Mouse (Mus musculus) heart, postnatal 0 days (tissue): Measurements from ENCODE around the gene Rmnd5a. TPM values are rescaled to one million over a fixed set of nuclear protein-coding genes. Genes with fewer than 3 reads are reported as not detected.

Experiments
- ATAC-seq: fragments of 200-750 bp; cut with Nextera tagmentation; 2 replicates; pipeline ENCODE4 v1.8.0; 2017; ENCODE audit warnings: low read depth, moderate number of reproducible peaks, moderate library complexity; ENCODE audit not compliant: insufficient read depth
- DNase-seq: peaks from one replicate; pipeline ENCODE4 v3.0.0-alpha.2; 2016; ENCODE audit warnings: low spot score
- H3K27ac ChIP-seq: fragments of 300-500 bp; sonication (generic); 2 replicates; pipeline ENCODE4 v1.5.1; 2014; ENCODE audit warnings: low read depth, mild to moderate bottlenecking
- H3K27me3 ChIP-seq: fragments of 300-500 bp; sonication (generic); 2 replicates; pipeline ENCODE4 v1.6.1; 2014; ENCODE audit warnings: low read length, mixed read lengths; ENCODE audit not compliant: control insufficient read depth, insufficient read depth
- H3K36me3 ChIP-seq: fragments of 300-500 bp; sonication (generic); replicated peaks from 2 replicates; pipeline ENCODE4 v1.6.1; 2014; ENCODE audit warnings: low read length, mixed read lengths; ENCODE audit not compliant: control insufficient read depth, insufficient read depth
- H3K4me1 ChIP-seq: fragments of 300-500 bp; sonication (generic); 2 replicates; pipeline ENCODE4 v1.6.1; 2014; ENCODE audit warnings: antibody characterized with exemption; ENCODE audit not compliant: control insufficient read depth, insufficient read depth
- H3K4me2 ChIP-seq: fragments of 300-500 bp; sonication (generic); 2 replicates; pipeline ENCODE4 v1.6.1; 2014; ENCODE audit warnings: low read depth, mild to moderate bottlenecking, low read length, moderate library complexity
- H3K4me3 ChIP-seq: fragments of 300-500 bp; sonication (generic); 2 replicates; pipeline ENCODE4 v1.5.1; 2014; ENCODE audit warnings: low read depth, low read length
- H3K9ac ChIP-seq: fragments of 300-500 bp; sonication (generic); replicated peaks from 2 replicates; pipeline ENCODE4 v1.6.1; 2014; ENCODE audit warnings: low read depth, low read length, mixed read lengths
- H3K9me3 ChIP-seq: fragments of 300-500 bp; sonication (generic); replicated peaks from 2 replicates; pipeline ENCODE4 v1.6.1; 2016; ENCODE audit warnings: low read length; ENCODE audit not compliant: control insufficient read depth
- CTCF ChIP-seq: IDR thresholded peaks from 2 replicates; pipeline ENCODE4 v1.5.1; 2016; ENCODE audit warnings: antibody characterized with exemption, control low read depth, low read depth
- EP300 ChIP-seq: IDR thresholded peaks from 2 replicates; pipeline ENCODE4 v1.6.1; 2016; ENCODE audit warnings: antibody characterized with exemption, low read depth
- WGBS: fragments of 180-500 bp; shearing (Covaris S2); extraction: QIAGEN DNeasy Blood & Tissue Kit; methylation state at CpG from one replicate; pipeline ENCODE4 v1.1.7; 2014; 5-methylcytosine and 5-hydroxymethylcytosine counted together
- polyA plus RNA-seq: library from polyadenylated mRNA; unstranded; fragments of >200 nt; fragmentation: Nextera tagmentation; extraction: Ambion mirVana; gene quantifications from 2 replicates; pipeline ENCODE4 v1.2.1, GENCODE M21; 2015
- total RNA-seq: library from RNA; depleted of rRNA; stranded (reverse); fragments of >200 nt; gene quantifications from 2 replicates; pipeline ENCODE4 v1.2.3, GENCODE M21; 2014; ENCODE audit warnings: low replicate concordance

Gene Rmnd5a
- total and polyA plus RNA-seq, 2 experiments from 2014 or later, result 6.9 to 35.2 TPM

- Histone ChIP-seq H3K9ac (no peak overlapping the region), H3K4me3 (no peak overlapping the region; the same call in 1 of the 2 replicates), H3K27ac (no peak overlapping the region), H3K27me3 (no peaks in the 10 kb centered on the region), H3K4me2 (no peak overlapping the region; the same call in 1 of the 2 replicates), H3K36me3 (no peaks in the 10 kb centered on the region), H3K9me3 (no peaks in the 10 kb centered on the region), H3K4me1 (no peaks in the 10 kb centered on the region)
- TF ChIP-seq CTCF (no peak), EP300 (no peak)
- DNase-seq (no peak), ATAC-seq (no peak)
- 96% methylated on average over 13 of the region's 13 CpGs for WGBS
Observed at GRCm38 (mm10) chr6:71376711-71377110, 63.7 kb downstream of the Rmnd5a start.

DNA sequence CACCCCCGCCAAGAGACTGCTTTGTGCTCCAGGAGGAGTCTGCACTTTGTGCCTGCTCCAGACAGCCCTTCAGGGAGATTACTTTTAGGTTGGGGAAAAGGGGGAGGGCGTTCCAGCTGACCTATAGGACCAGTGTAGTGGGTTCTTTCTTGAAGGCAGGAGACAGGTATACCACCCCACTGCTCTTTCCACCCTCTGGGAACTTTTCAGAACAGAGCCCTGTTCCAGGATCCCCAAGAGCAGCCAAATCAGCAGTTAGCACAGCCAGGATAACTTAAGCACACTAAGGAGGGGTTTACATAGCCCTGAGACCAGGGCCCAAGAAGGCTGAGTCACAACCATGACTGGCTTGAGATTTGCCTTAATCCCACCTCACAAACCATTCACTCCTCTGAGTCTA, 65.5 kb downstream of the Rmnd5a start:
- Histone ChIP-seq H3K4me1 (no peaks in the 10 kb centered on the region), H3K9me3 (no peaks in the 10 kb centered on the region), H3K27ac (no peak overlapping the region), H3K4me3 (peak overlapping the region; percentile 24; the same call in 1 of the 2 replicates), H3K36me3 (no peaks in the 10 kb centered on the region), H3K4me2 (no peak overlapping the region; the same call in 1 of the 2 replicates), H3K9ac (no peak overlapping the region), H3K27me3 (no peaks in the 10 kb centered on the region)
- 79% methylated on average over 2 of the region's 2 CpGs for WGBS
- ATAC-seq (no peak), DNase-seq (no peak)
- no peak for TF ChIP-seq CTCF
- TF ChIP-seq EP300, result no peak

- peak overlapping the region; percentile 24; the same call in 1 of the 2 replicates for H3K4me3 ChIP-seq
- ATAC-seq, result no peak
- no peak overlapping the region for H3K27ac ChIP-seq
- 77% methylated on average over 19 of the region's 19 CpGs for WGBS
- no peak overlapping the region for H3K9ac ChIP-seq
- H3K4me2 ChIP-seq, result no peak overlapping the region
- DNase-seq, result no peak
- TF ChIP-seq EP300, result no peak
- TF ChIP-seq CTCF, result no peak
- no peaks in the 10 kb centered on the region for H3K9me3 ChIP-seq
- H3K27me3 ChIP-seq, result no peaks in the 10 kb centered on the region
- H3K4me1 ChIP-seq, result no peaks in the 10 kb centered on the region
- no peaks in the 10 kb centered on the region for H3K36me3 ChIP-seq
Observed at GRCm38 (mm10) chr6:71374311-71374829, 66.1 kb downstream of the Rmnd5a start.

DNA sequence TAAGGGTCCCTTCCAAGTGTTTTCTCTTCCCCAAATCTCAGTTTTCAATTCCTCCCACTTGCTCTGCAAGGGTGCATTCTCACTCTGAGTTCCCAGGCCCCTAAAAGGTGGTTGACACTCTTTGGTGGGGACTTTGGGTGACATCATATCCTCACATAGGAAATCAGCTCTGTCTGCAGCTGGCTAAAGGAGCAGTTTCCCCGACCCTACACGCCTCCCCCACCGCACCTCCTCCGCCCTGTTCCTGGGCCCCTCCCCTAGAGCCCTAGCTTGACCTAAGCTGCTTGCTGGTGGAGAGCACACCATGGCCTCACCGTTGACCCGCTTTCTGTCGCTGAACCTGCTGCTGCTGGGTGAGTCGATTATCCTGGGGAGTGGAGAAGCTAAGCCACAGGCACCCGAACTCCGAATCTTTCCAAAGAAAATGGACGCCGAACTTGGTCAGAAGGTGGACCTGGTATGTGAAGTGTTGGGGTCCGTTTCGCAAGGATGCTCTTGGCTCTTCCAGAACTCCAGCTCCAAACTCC, 67.1 kb downstream of the Rmnd5a start, which contains the start of gene Cd8a:
TSS of gene Cd8a (plus strand) at position 179 of the 527 bp plus-strand sequence.
- no peak within 1 kb of the TSS for H3K4me2 ChIP-seq
- ATAC-seq, result no peak

DNA sequence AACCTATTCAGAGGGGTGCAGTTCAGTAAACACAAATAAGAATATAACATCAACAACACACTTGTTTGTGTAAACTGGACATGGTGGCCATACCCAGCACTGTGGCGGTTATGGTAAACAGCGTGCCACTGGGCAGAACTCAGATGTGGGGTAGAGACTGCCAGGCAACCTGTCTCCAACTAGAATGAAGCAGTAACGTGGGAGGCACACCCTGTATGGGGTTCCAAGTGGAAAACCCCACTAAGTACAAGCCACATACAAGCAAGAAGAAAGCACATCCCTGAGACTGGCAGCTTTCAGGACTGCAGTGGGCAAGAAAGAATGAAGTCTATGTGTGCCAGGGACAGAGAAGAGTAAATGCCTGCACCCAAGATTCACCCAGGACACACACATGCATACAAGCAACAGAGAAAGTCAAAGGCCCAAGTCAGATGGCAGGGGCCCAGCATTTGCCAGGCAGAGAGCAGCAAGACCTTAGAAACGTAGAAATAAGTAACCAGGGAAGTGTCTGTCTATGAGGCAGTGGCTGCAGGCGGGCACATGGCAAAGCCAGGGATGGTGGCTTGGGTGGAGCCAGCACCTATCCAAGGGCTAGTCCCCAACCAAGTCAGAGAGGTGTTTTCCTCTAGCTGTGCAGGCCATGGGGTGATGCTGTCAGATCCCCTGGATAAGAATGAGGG, 68.3 kb downstream of the Rmnd5a start:
- Histone ChIP-seq H3K27me3 (no peaks in the 10 kb centered on the region), H3K9me3 (no peaks in the 10 kb centered on the region), H3K9ac (no peak overlapping the region; the same call in 1 of the 2 replicates), H3K4me2 (no peak overlapping the region), H3K4me1 (no peaks in the 10 kb centered on the region), H3K36me3 (no peaks in the 10 kb centered on the region), H3K27ac (no peak overlapping the region; the same call in 1 of the 2 replicates), H3K4me3 (no peak overlapping the region)
- 83% methylated on average over 5 of the region's 5 CpGs for WGBS
- ATAC-seq, result no peak
- TF ChIP-seq EP300 (no peak), CTCF (no peak)
- DNase-seq, result no peak

More for the DNA sequence above, 67.1 kb downstream of the Rmnd5a start, which contains the start of gene Cd8a:
- no peak for DNase-seq
- TF ChIP-seq CTCF, result no peak
- no peak for TF ChIP-seq EP300
- peak within 1 kb of the TSS; percentile 23; the same call in 1 of the 2 replicates for H3K27ac ChIP-seq
- peak within 1 kb of the TSS; percentile 24; the same call in 1 of the 2 replicates for H3K4me3 ChIP-seq
- H3K9me3 ChIP-seq, result no peaks in the 10 kb centered on the region
- H3K27me3 ChIP-seq, result no peaks in the 10 kb centered on the region
- no peak within 1 kb of the TSS; the same call in 1 of the 2 replicates for H3K9ac ChIP-seq
- 62% methylated on average over 14 of the region's 14 CpGs for WGBS
- no peaks in the 10 kb centered on the region for H3K4me1 ChIP-seq
- H3K36me3 ChIP-seq, result no peaks in the 10 kb centered on the region
